18 mouse cellular contexts compared by ENCODE assay signal in the genomic region with DNA sequence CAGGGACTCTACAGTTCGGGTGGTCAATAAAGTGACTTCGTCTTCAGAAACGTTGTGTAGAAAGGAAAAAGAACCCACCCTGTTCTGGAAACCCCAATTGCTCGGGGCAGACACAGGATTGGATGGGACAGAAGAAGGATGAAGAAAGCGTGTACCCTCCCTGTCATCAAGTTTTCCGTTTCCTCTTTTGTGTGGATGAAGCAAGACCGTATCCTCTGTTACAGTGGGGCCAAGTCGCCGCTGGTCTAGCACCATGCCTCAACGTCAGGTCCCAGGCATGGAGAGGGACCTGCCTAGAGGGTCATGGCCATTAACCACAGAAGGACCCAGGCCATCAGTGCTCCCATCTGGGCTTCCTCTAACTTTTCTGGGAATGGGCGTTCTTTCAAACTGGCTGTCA. TPM values are rescaled to one million over a fixed set of nuclear protein-coding genes. Genes with fewer than 3 reads are reported as not detected.
DNase-seq lines count a peak whose midpoint lies in the region; ATAC-seq and TF ChIP-seq lines count a peak whose summit lies in the region.
"Had no signal": no experiment of that assay in that cellular context is flagged by ENCODE, and none has a peak within 500 bp of the region (broad histone marks: within the 10 kb centered on the region; RNA-seq: fewer than 3 reads in every experiment).

No protein-coding gene starts in this region.

- no peak overlapping the region for H3K4me2 ChIP-seq in lung, postnatal 0 days (replicated peaks; ENCODE audit: low read depth, low read length)
- H3K4me2 ChIP-seq in midbrain, embryonic 15.5 days = no peak overlapping the region
- H3K4me2 ChIP-seq: heart, embryonic 12.5 days had no signal

- WGBS in lung, postnatal 0 days = 81% methylated on average over 11 of the region's 11 CpGs
- 14% methylated on average over 11 of the region's 11 CpGs for WGBS in macrophage (ENCODE audit: missing documents)
- WGBS in midbrain, embryonic 15.5 days = 91% methylated on average over 11 of the region's 11 CpGs

- DNase-seq in heart, adult 11 months = peak; percentile 98
- DNase-seq in heart, postnatal 25 days (ENCODE audit: low spot score) = no peak
- DNase-seq in lung, postnatal 0 days (ENCODE audit: low spot score) = peak; percentile 33
- no peak for DNase-seq in lung, postnatal 10 days
- no peak for DNase-seq in thymus, postnatal 14 days
- DNase-seq in layer of hippocampus, adult 11-12 months (ENCODE audit: low spot score) = no peak
- DNase-seq: adrenal gland, adult 8-10 months; cerebellum, adult 8-10 months; gastrocnemius, postnatal 14 days; kidney, adult 18-20 months; kidney, postnatal 25 days had no signal

- H3K27me3 ChIP-seq in lung, postnatal 0 days (replicated peaks; ENCODE audit: insufficient read depth, low read length) = no peaks in the 10 kb centered on the region
- H3K27me3 ChIP-seq in midbrain, embryonic 15.5 days (replicated peaks) = no peaks in the 10 kb centered on the region
- H3K27me3 ChIP-seq: heart, embryonic 12.5 days had no signal

- no peak overlapping the region for H3K4me3 ChIP-seq in lung, postnatal 0 days (ENCODE audit: low read depth, low read length)
- H3K4me3 ChIP-seq in macrophage (ENCODE audit: inconsistent target) = peak overlapping the region; percentile 56
- H3K4me3 ChIP-seq in midbrain, embryonic 15.5 days = no peak overlapping the region
- H3K4me3 ChIP-seq: heart, embryonic 12.5 days had no signal

- H3K36me3 ChIP-seq in lung, postnatal 0 days (ENCODE audit: insufficient read depth, low read length) = no peaks in the 10 kb centered on the region
- no peaks in the 10 kb centered on the region for H3K36me3 ChIP-seq in macrophage (ENCODE audit: inconsistent target)
- no peaks in the 10 kb centered on the region for H3K36me3 ChIP-seq in midbrain, embryonic 15.5 days (replicated peaks)
- H3K36me3 ChIP-seq: heart, embryonic 12.5 days had no signal

- TF ChIP-seq EP300 in lung, postnatal 0 days (IDR thresholded peaks at IDR 0.05) = no peak

- peak; percentile 41 for ATAC-seq in lung, postnatal 0 days
- ATAC-seq in midbrain, embryonic 15.5 days (replicated peaks) = no peak
- ATAC-seq: midbrain, embryonic 16.5 days had no signal

- H3K9me3 ChIP-seq in lung, postnatal 0 days (ENCODE audit: low read length) = no peaks in the 10 kb centered on the region
- H3K9me3 ChIP-seq in midbrain, embryonic 15.5 days = no peaks in the 10 kb centered on the region
- H3K9me3 ChIP-seq: heart, embryonic 12.5 days had no signal

- H3K9ac ChIP-seq in lung, postnatal 0 days (replicated peaks; ENCODE audit: low read depth) = no peak overlapping the region
- H3K9ac ChIP-seq in midbrain, embryonic 15.5 days = no peak overlapping the region
- H3K9ac ChIP-seq: heart, embryonic 12.5 days had no signal

- no peaks in the 10 kb centered on the region for H3K4me1 ChIP-seq in lung, postnatal 0 days (ENCODE audit: insufficient read depth, low read depth, low read length)
- no peaks in the 10 kb centered on the region for H3K4me1 ChIP-seq in midbrain, embryonic 15.5 days
- H3K4me1 ChIP-seq: heart, embryonic 12.5 days had no signal

- intact Hi-C loops in heart, postnatal 25 days (cut with DNase I) = no loop called here

- no peak overlapping the region for H3K27ac ChIP-seq in lung, postnatal 0 days (ENCODE audit: low read length)
- H3K27ac ChIP-seq in macrophage = peak overlapping the region; percentile 97
- H3K27ac ChIP-seq in midbrain, embryonic 15.5 days = no peak overlapping the region
- H3K27ac ChIP-seq: stomach, postnatal 0 days had no signal

- peaks cover 68% of the 10 kb centered on the region for H3K79me2 ChIP-seq in macrophage (ENCODE audit: inconsistent target)

- no peak for TF ChIP-seq CTCF in lung, postnatal 0 days (IDR thresholded peaks at IDR 0.05)

RNA-seq across cellular contexts. Expression of a gene that starts 1.5 kb away (rescaled TPM):
- total RNA-seq in heart, postnatal 25 days (2021) = 1 to 10 TPM; 5.1 to 6.5 TPM
- polyA plus RNA-seq in lung, postnatal 0 days (2015; fragmentation: Nextera tagmentation; extraction: Ambion mirVana) = 11.8 and 13.3 TPM in 2 replicates
- 100 to 1,000 TPM in 11 of 26 experiments, 10 to 100 TPM in 15; 18.9 to 297 (median 75.1) TPM for total RNA-seq in macrophage (2018; cell fraction: chromatin; rRNA removed)
- 100 to 1,000 TPM; 105 to 683 (median 289) TPM for total RNA-seq in macrophage (2018; cell fraction: cytosol; rRNA removed)
- 100 to 1,000 TPM; 102 to 954 (median 358) TPM for total RNA-seq in macrophage (2018; cell fraction: nucleus; rRNA removed)
- 254 to 928 TPM (median 285 TPM) in 3 replicates for polyA plus RNA-seq in macrophage (2018)
- polyA plus RNA-seq in midbrain, embryonic 15.5 days (2015; fragmentation: Nextera tagmentation; extraction: Ambion mirVana) = 1.5 and 2.9 TPM in 2 replicates

RNA-seq across cellular contexts. Expression of a gene that starts 13.9 kb away (rescaled TPM):
- 1 to 10 TPM; 1.4 to 1.9 TPM for total RNA-seq in heart, postnatal 25 days (2021)
- polyA plus RNA-seq in lung, postnatal 0 days (2015; fragmentation: Nextera tagmentation; extraction: Ambion mirVana) = 0.94 and 1.1 TPM in 2 replicates
- total RNA-seq in macrophage (2018; cell fraction: chromatin; rRNA removed) = 1 to 10 TPM; 1.3 to 9.4 (median 4.6) TPM
- total RNA-seq in macrophage (2018; cell fraction: cytosol; rRNA removed) = 1 to 10 TPM; 2.3 to 7.1 (median 4.2) TPM
- total RNA-seq in macrophage (2018; cell fraction: nucleus; rRNA removed) = 10 to 100 TPM in 8 of 26 experiments, 1 to 10 TPM in 18; 4.5 to 18.7 (median 8.2) TPM
- 5.3 to 5.8 TPM (median 5.7 TPM) in 3 replicates for polyA plus RNA-seq in macrophage (2018)
- 0.14 TPM in 1 of 2 replicates, not detected in the other for polyA plus RNA-seq in midbrain, embryonic 15.5 days (2015; fragmentation: Nextera tagmentation; extraction: Ambion mirVana)
- polyA plus RNA-seq: embryonic facial prominence, embryonic 14.5 days; neural tube, embryonic 11.5 days had no signal

RNA-seq across cellular contexts. Expression of a gene that starts 15.6 kb away (rescaled TPM):
- total RNA-seq in heart, postnatal 25 days (2021) = 10 to 100 TPM; 13.7 to 15.0 TPM
- 18.9 and 20.1 TPM in 2 replicates for polyA plus RNA-seq in lung, postnatal 0 days (2015; fragmentation: Nextera tagmentation; extraction: Ambion mirVana)
- 10 to 100 TPM; 11.6 to 72.8 (median 39.4) TPM for total RNA-seq in macrophage (2018; cell fraction: chromatin; rRNA removed)
- 10 to 100 TPM in 4 of 26 experiments, 1 to 10 TPM in 22; 5.9 to 11.6 (median 8.4) TPM for total RNA-seq in macrophage (2018; cell fraction: cytosol; rRNA removed)
- total RNA-seq in macrophage (2018; cell fraction: nucleus; rRNA removed) = 10 to 100 TPM; 10.3 to 35.9 (median 25.5) TPM
- polyA plus RNA-seq in macrophage (2018) = 1.9 to 10.1 TPM (median 7.4 TPM) in 3 replicates
- polyA plus RNA-seq in midbrain, embryonic 15.5 days (2015; fragmentation: Nextera tagmentation; extraction: Ambion mirVana) = 47.9 and 51.8 TPM in 2 replicates

RNA-seq across cellular contexts. Expression of a gene that starts 28.8 kb away (rescaled TPM):
- total RNA-seq in heart, postnatal 25 days (2021) = 10 to 100 TPM; 30.7 to 35.3 TPM
- 15.9 and 18.3 TPM in 2 replicates for polyA plus RNA-seq in lung, postnatal 0 days (2015; fragmentation: Nextera tagmentation; extraction: Ambion mirVana)
- total RNA-seq in macrophage (2018; cell fraction: chromatin; rRNA removed) = 100 to 1,000 TPM; 304 to 896 (median 675) TPM
- 10 to 100 TPM; 52.8 to 97.2 (median 73.4) TPM for total RNA-seq in macrophage (2018; cell fraction: cytosol; rRNA removed)
- 100 to 1,000 TPM; 161 to 339 (median 237) TPM for total RNA-seq in macrophage (2018; cell fraction: nucleus; rRNA removed)
- polyA plus RNA-seq in macrophage (2018) = 99.0 to 183 TPM (median 120 TPM) in 3 replicates
- 21.6 and 30.1 TPM in 2 replicates for polyA plus RNA-seq in midbrain, embryonic 15.5 days (2015; fragmentation: Nextera tagmentation; extraction: Ambion mirVana)

RNA-seq across cellular contexts. Expression of a gene that starts 36.0 kb away (rescaled TPM):
- total RNA-seq in heart, postnatal 25 days (2021) = 1 to 10 TPM; 8.3 TPM
- 7.8 and 8.5 TPM in 2 replicates for polyA plus RNA-seq in lung, postnatal 0 days (2015; fragmentation: Nextera tagmentation; extraction: Ambion mirVana)
- 10 to 100 TPM; 11.2 to 62.8 (median 36.9) TPM for total RNA-seq in macrophage (2018; cell fraction: chromatin; rRNA removed)
- total RNA-seq in macrophage (2018; cell fraction: cytosol; rRNA removed) = 10 to 100 TPM; 12.6 to 26.7 (median 21.6) TPM
- 10 to 100 TPM; 12.5 to 46.6 (median 31.2) TPM for total RNA-seq in macrophage (2018; cell fraction: nucleus; rRNA removed)
- polyA plus RNA-seq in macrophage (2018) = 11.6 to 20.4 TPM (median 18.5 TPM) in 3 replicates
- 14.9 and 15.5 TPM in 2 replicates for polyA plus RNA-seq in midbrain, embryonic 15.5 days (2015; fragmentation: Nextera tagmentation; extraction: Ambion mirVana)

Comparison
In these comparisons a context has a peak if more than half of its experiments do, and no peak if none do; other contexts are left out.
1. DNase-seq: peak in heart, adult 11 months (single experiment) and lung, postnatal 0 days (single experiment); none in heart, postnatal 25 days (single experiment), lung, postnatal 10 days (single experiment), thymus, postnatal 14 days (single experiment) and layer of hippocampus, adult 11-12 months (single experiment).
2. RNA of a gene that starts 1.5 kb away (polyA plus RNA-seq): 254 to 928 TPM in macrophage; 11.8 to 13.3 TPM in lung, postnatal 0 days and 1.5 to 2.9 TPM in midbrain, embryonic 15.5 days; every median in the first group is over 10 times any median in the second.